Mouse (Mus musculus) heart, postnatal 25 days (tissue): ENCODE results near the gene Vmn1r129. TPM values are rescaled to one million over a fixed set of nuclear protein-coding genes. Genes with fewer than 3 reads are reported as not detected.
"Not testable (repeated sequence)": the region's sequence is repeated elsewhere in the genome, so short reads cannot be mapped to it uniquely, and the experiment has no call there.

Experiments
- DNase-seq: peaks from one replicate; pipeline ENCODE4 v3.0.0; 2022; ENCODE audit warnings: low spot score
- intact Hi-C: fragments of 180-260 bp; cut with DNase I; formaldehyde crosslinking; loops from one replicate; pipeline ENCODE4 v1.15.1; 2025
- total RNA-seq, 2 experiments: library from RNA; stranded (reverse); gene quantifications; 2 replicates each; pipeline ENCODE4 v1.2.3; 2021

Vmn1r129 gene
- not detected for total RNA-seq

GRCm38 (mm10) chr7:21361191-21361590 is at the start of gene Vmn1r129:
Vmn1r129 (minus strand) TSS chr7:21361291.
- intact Hi-C loops, DNase-seq: not testable (repeated sequence)

GRCm38 (mm10) chr7:21349073-21349472 is 12.0 kb downstream of the Vmn1r129 start, which contains the start of gene Vmn1r128:
Vmn1r128 (plus strand) TSS chr7:21349373.
- DNase-seq, intact Hi-C loops: not testable (repeated sequence)

GRCm38 (mm10) chr7:21319761-21320160 is 41.3 kb downstream of the Vmn1r129 start, which contains the start of gene Vmn1r127:
Vmn1r127 (minus strand) TSS chr7:21319861.
- intact Hi-C loops, DNase-seq: not testable (repeated sequence)

Other genes with a start within 250 kb of the Vmn1r129 start
- gene Vmn1r122, start 227.2 kb downstream of the Vmn1r129 start, total RNA-seq, result not detected
- not detected for gene Vmn1r123, start 199.1 kb downstream of the Vmn1r129 start, total RNA-seq
- gene Gm5157, start 170.9 kb downstream of the Vmn1r129 start, total RNA-seq, result not detected
- gene Vmn1r124, start 100.7 kb downstream of the Vmn1r129 start, total RNA-seq, result not detected
- gene Vmn1r125, start 89.1 kb downstream of the Vmn1r129 start, total RNA-seq, result not detected
- gene Vmn1r126, start 59.8 kb downstream of the Vmn1r129 start, total RNA-seq, result not detected
- not detected for gene Vmn1r127, start 41.4 kb downstream of the Vmn1r129 start, total RNA-seq
- gene Vmn1r128, start 11.9 kb downstream of the Vmn1r129 start, total RNA-seq, result not detected
- not detected for gene Gm6882, start 71.5 kb upstream of the Vmn1r129 start, total RNA-seq
- gene Vmn1r130, start 150.5 kb upstream of the Vmn1r129 start, total RNA-seq, result not detected
- gene Vmn1r131, start 184.8 kb upstream of the Vmn1r129 start, total RNA-seq, result not detected